Mouse (Mus musculus) embryonic facial prominence, embryonic 12.5 days (tissue): ENCODE measurements around the gene Shb. TPM values are rescaled to one million over a fixed set of nuclear protein-coding genes. Genes with fewer than 3 reads are reported as not detected.
A peak's percentile ranks its signal among the peaks of the same experiment; 100 is the strongest.

Source experiments
- ATAC-seq: fragments of 200-750 bp; cut with Nextera tagmentation; 2 replicates; pipeline ENCODE4 v1.8.0; 2017; ENCODE audit not compliant: insufficient number of reproducible peaks, insufficient read depth, low FRiP score, low TSS enrichment
- H3K27ac ChIP-seq: fragments of 300-500 bp; sonication (generic); 2 replicates; pipeline ENCODE4 v1.5.1; 2016; ENCODE audit warnings: mild to moderate bottlenecking
- H3K27me3 ChIP-seq: fragments of 300-500 bp; sonication (generic); 2 replicates; pipeline ENCODE4 v1.6.1; 2016; ENCODE audit warnings: mild to moderate bottlenecking, moderate library complexity
- H3K36me3 ChIP-seq: fragments of 300-500 bp; sonication (generic); 2 replicates; pipeline ENCODE4 v1.6.1; 2016; ENCODE audit warnings: mild to moderate bottlenecking
- H3K4me1 ChIP-seq: fragments of 300-500 bp; sonication (generic); 2 replicates; pipeline ENCODE4 v1.6.1; 2016
- H3K4me2 ChIP-seq: fragments of 300-500 bp; sonication (generic); replicated peaks from 2 replicates; pipeline ENCODE4 v1.6.1; 2016; ENCODE audit warnings: mild to moderate bottlenecking, moderate library complexity
- H3K4me3 ChIP-seq: fragments of 300-500 bp; sonication (generic); 2 replicates; pipeline ENCODE4 v1.5.1; 2016; ENCODE audit warnings: mild to moderate bottlenecking
- H3K9ac ChIP-seq: fragments of 300-500 bp; sonication (generic); 2 replicates; pipeline ENCODE4 v1.6.1; 2016; ENCODE audit warnings: mild to moderate bottlenecking, moderate library complexity
- H3K9me3 ChIP-seq: fragments of 300-500 bp; sonication (generic); 2 replicates; pipeline ENCODE4 v1.6.1; 2016; ENCODE audit warnings: mild to moderate bottlenecking, moderate library complexity
- WGBS: fragments of 180-500 bp; shearing (Covaris S2); methylation state at CpG from one replicate; pipeline ENCODE4 v1.1.7; 2016; 5-methylcytosine and 5-hydroxymethylcytosine counted together
- polyA plus RNA-seq: library from polyadenylated mRNA; unstranded; fragments of >200 nt; fragmentation: Nextera tagmentation; extraction: Ambion mirVana; gene quantifications from 2 replicates; pipeline ENCODE4 v1.2.1, GENCODE M21; 2016

Gene Shb
- polyA plus RNA-seq, 1 experiment from 2014 or later: 9.6 TPM

- 36% methylated on average over 10 of the region's 10 CpGs for WGBS
- ATAC-seq: no peak
- no peaks in the 10 kb centered on the region for H3K36me3 ChIP-seq
- H3K9me3 ChIP-seq: no peaks in the 10 kb centered on the region
- no peak overlapping the region for H3K4me2 ChIP-seq
- no peak overlapping the region for H3K27ac ChIP-seq
- no peaks in the 10 kb centered on the region for H3K27me3 ChIP-seq
- H3K9ac ChIP-seq: no peak overlapping the region
- H3K4me3 ChIP-seq: no peak overlapping the region
- H3K4me1 ChIP-seq: peaks cover 39% of the 10 kb centered on the region
Measured at GRCm38 (mm10) chr4:45499556-45499955, 32.7 kb downstream of the Shb start.

GRCm38 (mm10) chr4:45499081-45499480, 33.2 kb downstream of the Shb start:
- no peak overlapping the region for H3K4me2 ChIP-seq
- H3K4me1 ChIP-seq: peaks cover 43% of the 10 kb centered on the region

GRCm38 (mm10) chr4:45498345-45498744, 33.9 kb downstream of the Shb start:
- Histone ChIP-seq H3K27ac (no peak overlapping the region; the same call in 1 of the 2 replicates), H3K4me3 (no peak overlapping the region), H3K36me3 (no peaks in the 10 kb centered on the region), H3K9ac (no peak overlapping the region), H3K27me3 (no peaks in the 10 kb centered on the region), H3K9me3 (no peaks in the 10 kb centered on the region), H3K4me1 (peaks cover 51% of the 10 kb centered on the region), H3K4me2 (no peak overlapping the region)
- WGBS: 47% methylated on average over 5 of the region's 5 CpGs
- ATAC-seq: no peak

More at GRCm38 (mm10) chr4:45499081-45499480, 33.2 kb downstream of the Shb start:
- Histone ChIP-seq H3K27me3 (no peaks in the 10 kb centered on the region), H3K27ac (no peak overlapping the region), H3K9me3 (no peaks in the 10 kb centered on the region), H3K4me3 (no peak overlapping the region), H3K36me3 (no peaks in the 10 kb centered on the region), H3K9ac (no peak overlapping the region)
- 32% methylated on average over 6 of the region's 6 CpGs for WGBS
- ATAC-seq: no peak

GRCm38 (mm10) chr4:45497282-45497681, 35.0 kb downstream of the Shb start:
- 78% methylated on average over 6 of the region's 6 CpGs for WGBS
- Histone ChIP-seq H3K27me3 (no peaks in the 10 kb centered on the region), H3K4me3 (no peak overlapping the region), H3K9me3 (no peaks in the 10 kb centered on the region), H3K9ac (no peak overlapping the region), H3K27ac (no peak overlapping the region), H3K36me3 (no peaks in the 10 kb centered on the region), H3K4me1 (peaks cover 61% of the 10 kb centered on the region), H3K4me2 (no peak overlapping the region)
- ATAC-seq: no peak

- H3K4me3 ChIP-seq: no peak overlapping the region
- H3K9me3 ChIP-seq: no peaks in the 10 kb centered on the region
- no peak overlapping the region for H3K4me2 ChIP-seq
- no peaks in the 10 kb centered on the region for H3K27me3 ChIP-seq
- H3K4me1 ChIP-seq: peaks cover 77% of the 10 kb centered on the region
- H3K36me3 ChIP-seq: no peaks in the 10 kb centered on the region
- ATAC-seq: no peak
- 45% methylated on average over 8 of the region's 8 CpGs for WGBS
- no peak overlapping the region for H3K9ac ChIP-seq
- H3K27ac ChIP-seq: peak overlapping the region; percentile 69
Measured at GRCm38 (mm10) chr4:45495531-45496201, 36.6 kb downstream of the Shb start.

GRCm38 (mm10) chr4:45493786-45494400, 38.4 kb downstream of the Shb start:
- H3K4me3 ChIP-seq: no peak overlapping the region
- no peak overlapping the region for H3K4me2 ChIP-seq
- no peaks in the 10 kb centered on the region for H3K27me3 ChIP-seq
- H3K9me3 ChIP-seq: no peaks in the 10 kb centered on the region
- no peaks in the 10 kb centered on the region for H3K36me3 ChIP-seq
- no peak for ATAC-seq
- peaks cover 87% of the 10 kb centered on the region for H3K4me1 ChIP-seq
- peak overlapping the region; percentile 32 for H3K27ac ChIP-seq
- H3K9ac ChIP-seq: no peak overlapping the region
- 18% methylated on average over 6 of the region's 6 CpGs for whole genome bisulfite sequencing

GRCm38 (mm10) chr4:45493118-45493517, 39.2 kb downstream of the Shb start:
- H3K36me3 ChIP-seq: no peaks in the 10 kb centered on the region
- H3K4me2 ChIP-seq: no peak overlapping the region
- no peak for ATAC-seq
- peaks cover 87% of the 10 kb centered on the region for H3K4me1 ChIP-seq
- 6% methylated on average over 7 of the region's 7 CpGs for WGBS
- no peak overlapping the region for H3K4me3 ChIP-seq
- peak overlapping the region; percentile 75 for H3K27ac ChIP-seq
- H3K27me3 ChIP-seq: no peaks in the 10 kb centered on the region
- H3K9ac ChIP-seq: no peak overlapping the region
- H3K9me3 ChIP-seq: no peaks in the 10 kb centered on the region

GRCm38 (mm10) chr4:45492681-45493081, 39.6 kb downstream of the Shb start:
- Histone ChIP-seq H3K4me2 (no peak overlapping the region), H3K27ac (peak overlapping the region; percentile 75), H3K36me3 (no peaks in the 10 kb centered on the region), H3K9ac (no peak overlapping the region), H3K4me3 (no peak overlapping the region), H3K27me3 (no peaks in the 10 kb centered on the region), H3K4me1 (peaks cover 87% of the 10 kb centered on the region), H3K9me3 (no peaks in the 10 kb centered on the region)
- 7% methylated on average over 5 of the region's 5 CpGs for WGBS
- no peak for ATAC-seq

- peak overlapping the region; percentile 12; the same call in 1 of the 2 replicates for H3K4me2 ChIP-seq
- 32% methylated on average over 16 of the region's 16 CpGs for WGBS
Measured at GRCm38 (mm10) chr4:45491685-45492601, 40.3 kb downstream of the Shb start.

GRCm38 (mm10) chr4:45491119-45491679, 41.1 kb downstream of the Shb start:
- 9% methylated on average over 6 of the region's 6 CpGs for WGBS
- Histone ChIP-seq H3K4me3 (no peak overlapping the region), H3K9me3 (no peaks in the 10 kb centered on the region), H3K4me1 (peaks cover 90% of the 10 kb centered on the region), H3K4me2 (peak overlapping the region; percentile 26), H3K27me3 (0 out of 2 replicates have a peak, but pooled peaks cover 3% of the 10 kb centered on the region), H3K9ac (no peak overlapping the region), H3K36me3 (0 out of 2 replicates have a peak, but pooled peaks cover 7% of the 10 kb centered on the region), H3K27ac (peak overlapping the region; percentile 79; the same call in 1 of the 2 replicates)
- ATAC-seq: no peak

More at GRCm38 (mm10) chr4:45491685-45492601, 40.3 kb downstream of the Shb start:
- Histone ChIP-seq H3K4me3 (no peak overlapping the region), H3K27ac (0 out of 2 replicates have a peak overlapping the region, but pooled peaks have one; percentile 42), H3K9me3 (no peaks in the 10 kb centered on the region), H3K9ac (no peak overlapping the region), H3K36me3 (0 out of 2 replicates have a peak, but pooled peaks cover 4% of the 10 kb centered on the region), H3K4me1 (peaks cover 91% of the 10 kb centered on the region), H3K27me3 (0 out of 2 replicates have a peak, but pooled peaks cover under 1% of the 10 kb centered on the region)
- no peak for ATAC-seq
